Comparison of ENCODE assay signal across 18 mouse cellular contexts in genomic region chr13:46433880-46434560, GRCm38 (mm10). TPM values are rescaled to one million over a fixed set of nuclear protein-coding genes. Genes with fewer than 3 reads are reported as not detected.
DNase-seq lines count a peak whose midpoint lies in the region; ATAC-seq and TF ChIP-seq lines count a peak whose summit lies in the region.
"Had no signal": no experiment of that assay in that cellular context is flagged by ENCODE, and none has a peak within 500 bp of the region (broad histone marks: within the 10 kb centered on the region; RNA-seq: fewer than 3 reads in every experiment).

No protein-coding gene starts in this region.

- peaks cover 10% of the 10 kb centered on the region for H3K36me3 ChIP-seq in forebrain, embryonic 14.5 days (ENCODE audit: control insufficient read depth, insufficient read depth, low read length)
- peaks cover 7% of the 10 kb centered on the region for H3K36me3 ChIP-seq in midbrain, embryonic 11.5 days (ENCODE audit: control insufficient read depth, insufficient read depth, low read length)
- peaks cover under 1% of the 10 kb centered on the region; the same call in 1 of the 2 replicates for H3K36me3 ChIP-seq in kidney, embryonic 15.5 days
- H3K36me3 ChIP-seq: embryonic facial prominence, embryonic 15.5 days had no signal

- DNase-seq in R1 (ENCODE audit: low read depth, low spot score): peak; percentile 58
- peak; percentile 84 for DNase-seq in brain, embryonic 14.5 days (ENCODE audit: low read depth)
- peak; percentile 78 for DNase-seq in forebrain, embryonic 14.5 days (ENCODE audit: low spot score)
- peak; percentile 92 for DNase-seq in midbrain, embryonic 11.5 days (ENCODE audit: low spot score, missing footprints)
- no peak for DNase-seq in spleen, adult 18-20 months
- DNase-seq in layer of hippocampus, postnatal 36 days: no peak
- no peak for DNase-seq in frontal cortex, postnatal 25 days (ENCODE audit: low spot score in 2 of 2)
- DNase-seq: cerebellum, postnatal 10 days; liver; lung, embryonic 14.5 days; thymus, postnatal 36 days had no signal

- no peak overlapping the region for H3K4me3 ChIP-seq in forebrain, embryonic 14.5 days (ENCODE audit: low read depth, low read length)
- no peak overlapping the region for H3K4me3 ChIP-seq in midbrain, embryonic 11.5 days (ENCODE audit: low read depth, low read length)
- H3K4me3 ChIP-seq in kidney, embryonic 15.5 days (replicated peaks): no peak overlapping the region
- H3K4me3 ChIP-seq: embryonic facial prominence, embryonic 15.5 days; layer of hippocampus, adult 2 months had no signal

- peaks cover 8% of the 10 kb centered on the region for H3K4me1 ChIP-seq in forebrain, embryonic 14.5 days (ENCODE audit: control insufficient read depth, insufficient read depth, low read length)
- peaks cover 2% of the 10 kb centered on the region; the same call in 1 of the 2 replicates for H3K4me1 ChIP-seq in midbrain, embryonic 11.5 days (ENCODE audit: control insufficient read depth, insufficient read depth, low read length)
- H3K4me1 ChIP-seq in kidney, embryonic 15.5 days: no peaks in the 10 kb centered on the region
- H3K4me1 ChIP-seq: embryonic facial prominence, embryonic 15.5 days had no signal

- ATAC-seq in forebrain, embryonic 14.5 days: no peak
- ATAC-seq in midbrain, embryonic 11.5 days (ENCODE audit: low FRiP score): 0 out of 2 replicates have a peak, but pooled peaks have one; percentile 14
- no peak for ATAC-seq in kidney, embryonic 15.5 days (replicated peaks; ENCODE audit: low FRiP score)

- H3K27ac ChIP-seq in forebrain, embryonic 14.5 days (ENCODE audit: low read depth, low read length): 0 out of 2 replicates have a peak overlapping the region, but pooled peaks have one; percentile 33
- H3K27ac ChIP-seq in midbrain, embryonic 11.5 days (ENCODE audit: low read depth, low read length): no peak overlapping the region
- no peak overlapping the region for H3K27ac ChIP-seq in kidney, embryonic 15.5 days
- H3K27ac ChIP-seq: embryonic facial prominence, embryonic 15.5 days; layer of hippocampus, adult 2 months; stomach, postnatal 0 days had no signal

- WGBS in forebrain, embryonic 14.5 days: 3% methylated on average over 8 of the region's 8 CpGs
- WGBS in midbrain, embryonic 11.5 days: 12% methylated on average over 8 of the region's 8 CpGs
- WGBS in kidney, embryonic 15.5 days: 54% methylated on average over 8 of the region's 8 CpGs

- no peak overlapping the region for H3K9ac ChIP-seq in forebrain, embryonic 14.5 days (ENCODE audit: low read length)
- H3K9ac ChIP-seq in midbrain, embryonic 11.5 days (ENCODE audit: low read length): no peak overlapping the region
- H3K9ac ChIP-seq in kidney, embryonic 15.5 days: no peak overlapping the region
- H3K9ac ChIP-seq: embryonic facial prominence, embryonic 15.5 days; lung, embryonic 14.5 days had no signal

- no peaks in the 10 kb centered on the region for H3K9me3 ChIP-seq in forebrain, embryonic 14.5 days (replicated peaks; ENCODE audit: control insufficient read depth, low read length)
- no peaks in the 10 kb centered on the region for H3K9me3 ChIP-seq in midbrain, embryonic 11.5 days (ENCODE audit: control insufficient read depth, low read length)
- no peaks in the 10 kb centered on the region for H3K9me3 ChIP-seq in kidney, embryonic 15.5 days (replicated peaks)
- H3K9me3 ChIP-seq: embryonic facial prominence, embryonic 15.5 days had no signal

- H3K27me3 ChIP-seq in forebrain, embryonic 14.5 days (replicated peaks; ENCODE audit: control insufficient read depth, insufficient read depth, low read length): no peaks in the 10 kb centered on the region
- H3K27me3 ChIP-seq in midbrain, embryonic 11.5 days (ENCODE audit: control insufficient read depth, insufficient read depth, low read length): no peaks in the 10 kb centered on the region
- H3K27me3 ChIP-seq in kidney, embryonic 15.5 days: no peaks in the 10 kb centered on the region
- H3K27me3 ChIP-seq: CH12.LX; embryonic facial prominence, embryonic 15.5 days had no signal

- H3K4me2 ChIP-seq in forebrain, embryonic 14.5 days (ENCODE audit: low read length): no peak overlapping the region
- peak overlapping the region; percentile 1; the same call in 1 of the 2 replicates for H3K4me2 ChIP-seq in midbrain, embryonic 11.5 days
- no peak overlapping the region for H3K4me2 ChIP-seq in kidney, embryonic 15.5 days
- H3K4me2 ChIP-seq: embryonic facial prominence, embryonic 15.5 days; heart, embryonic 11.5 days; lung, embryonic 14.5 days had no signal

- no peak for TF ChIP-seq CTCF in brain, embryonic 14.5 days (IDR thresholded peaks at IDR 0.05; ENCODE audit: borderline replicate concordance, extremely low read depth, insufficient read depth, insufficient read length)

- TF ChIP-seq POLR2A in brain, embryonic 14.5 days (IDR thresholded peaks at IDR 0.05; ENCODE audit: borderline replicate concordance, extremely low read depth, insufficient read depth, insufficient read length, poor library complexity, severe bottlenecking): no peak

RNA-seq across cellular contexts. Expression of gene Rbm24, which starts 15.8 kb away (rescaled TPM):
- polyA plus RNA-seq in brain, embryonic 14.5 days (2012; rRNA removed): 8.3 and 15.2 TPM in 2 replicates
- 7.6 and 7.7 TPM in 2 replicates for polyA plus RNA-seq in forebrain, embryonic 14.5 days (2014; fragmentation: Nextera tagmentation; extraction: Ambion mirVana)
- polyA plus RNA-seq in midbrain, embryonic 11.5 days (2014; fragmentation: Nextera tagmentation; extraction: Ambion mirVana): 3.9 and 4.8 TPM in 2 replicates
- 1.3 and 1.5 TPM in 2 replicates for polyA plus RNA-seq in kidney, embryonic 15.5 days (2015; fragmentation: Nextera tagmentation; extraction: Ambion mirVana)
- 10 to 100 TPM; 21.4 to 23.6 TPM for total RNA-seq in layer of hippocampus, postnatal 36 days (2021)
- total RNA-seq: CH12.LX; megakaryocyte progenitor cell, adult 5-6 weeks had no signal

Comparison
In these comparisons a context has a peak if more than half of its experiments do, and no peak if none do; other contexts are left out.
1. DNase-seq: peak in R1 (single experiment), brain, embryonic 14.5 days (single experiment), forebrain, embryonic 14.5 days (single experiment) and midbrain, embryonic 11.5 days (single experiment); none in spleen, adult 18-20 months (0 of 2), layer of hippocampus, postnatal 36 days (0 of 2) and frontal cortex, postnatal 25 days (0 of 2).